ENCODE assay signal across 19 mouse cellular contexts in genomic region chr15:12233021-12233420, GRCm38 (mm10). TPM values are rescaled to one million over a fixed set of nuclear protein-coding genes. Genes with fewer than 3 reads are reported as not detected.
DNase-seq lines count a peak whose midpoint lies in the region; ATAC-seq and TF ChIP-seq lines count a peak whose summit lies in the region.
"Had no signal": no experiment of that assay in that cellular context is flagged by ENCODE, and none has a peak within 500 bp of the region (broad histone marks: within the 10 kb centered on the region; RNA-seq: fewer than 3 reads in every experiment).

No protein-coding gene starts in this region.

- DNase-seq in embryonic facial prominence, embryonic 14.5 days (ENCODE audit: low spot score), result no peak
- DNase-seq in embryonic facial prominence, embryonic 10.5 days (ENCODE audit: low spot score), result no peak
- DNase-seq in lung, postnatal 0 days (ENCODE audit: low spot score), result no peak
- no peak for DNase-seq in lung, postnatal 4 days
- no peak for DNase-seq in adrenal gland, adult 2 months
- no peak for DNase-seq in kidney, postnatal 10 days
- DNase-seq: cerebellum, adult 9-10 months; heart, postnatal 10 days; kidney, adult 18-20 months; kidney, postnatal 14 days; layer of hippocampus, adult 9-11 months; liver, embryonic 13.5 days; spleen, adult 18-20 months; thymus, postnatal 25 days had no signal

- no peak for TF ChIP-seq CTCF in intestine, postnatal 0 days (IDR thresholded peaks at IDR 0.05; ENCODE audit: low read depth)
- no peak for TF ChIP-seq CTCF in lung, postnatal 0 days (IDR thresholded peaks at IDR 0.05)

- 0 out of 2 replicates have a peak, but pooled peaks cover 3% of the 10 kb centered on the region for H3K4me1 ChIP-seq in embryonic facial prominence, embryonic 14.5 days (ENCODE audit: control insufficient read depth, insufficient read depth, low read length)
- H3K4me1 ChIP-seq in embryonic facial prominence, embryonic 10.5 days, result peaks cover 20% of the 10 kb centered on the region
- peaks cover 31% of the 10 kb centered on the region for H3K4me1 ChIP-seq in intestine, embryonic 16.5 days (ENCODE audit: control insufficient read depth, insufficient read depth, low read length)
- H3K4me1 ChIP-seq in intestine, postnatal 0 days (replicated peaks; ENCODE audit: control insufficient read depth, insufficient read depth, low read length), result peaks cover 6% of the 10 kb centered on the region; the same call in 1 of the 2 replicates
- peaks cover 12% of the 10 kb centered on the region for H3K4me1 ChIP-seq in lung, postnatal 0 days (ENCODE audit: insufficient read depth, low read depth, low read length)

- H3K27me3 ChIP-seq in embryonic facial prominence, embryonic 14.5 days (replicated peaks; ENCODE audit: control insufficient read depth, insufficient read depth, low read length), result no peaks in the 10 kb centered on the region
- H3K27me3 ChIP-seq in embryonic facial prominence, embryonic 10.5 days (replicated peaks; ENCODE audit: low read depth, poor library complexity, severe bottlenecking), result no peaks in the 10 kb centered on the region
- no peaks in the 10 kb centered on the region for H3K27me3 ChIP-seq in intestine, embryonic 16.5 days (replicated peaks; ENCODE audit: control insufficient read depth, insufficient read depth, low read length)
- no peaks in the 10 kb centered on the region for H3K27me3 ChIP-seq in intestine, postnatal 0 days (replicated peaks; ENCODE audit: control insufficient read depth, insufficient read depth, low read length)
- no peaks in the 10 kb centered on the region for H3K27me3 ChIP-seq in lung, postnatal 0 days (replicated peaks; ENCODE audit: insufficient read depth, low read length)
- H3K27me3 ChIP-seq: liver, embryonic 13.5 days had no signal

- H3K27ac ChIP-seq in embryonic facial prominence, embryonic 14.5 days (replicated peaks; ENCODE audit: low read depth, low read length), result 0 out of 2 replicates have a peak overlapping the region, but pooled peaks have one; percentile 36
- no peak overlapping the region for H3K27ac ChIP-seq in embryonic facial prominence, embryonic 10.5 days (replicated peaks)
- H3K27ac ChIP-seq in intestine, embryonic 16.5 days (ENCODE audit: low read length), result peak overlapping the region; percentile 62; the same call in 1 of the 2 replicates
- no peak overlapping the region for H3K27ac ChIP-seq in intestine, postnatal 0 days (ENCODE audit: low read depth, low read length)
- H3K27ac ChIP-seq in lung, postnatal 0 days (ENCODE audit: low read length), result peak overlapping the region; percentile 85
- H3K27ac ChIP-seq: liver, embryonic 13.5 days had no signal

- ATAC-seq in embryonic facial prominence, embryonic 14.5 days (ENCODE audit: low read depth), result no peak
- no peak for ATAC-seq in intestine, embryonic 16.5 days
- no peak for ATAC-seq in intestine, postnatal 0 days
- ATAC-seq in lung, postnatal 0 days, result no peak
- ATAC-seq: CD4-positive, CD25-positive, alpha-beta regulatory T cell, adult 4 months; hindbrain, embryonic 16.5 days had no signal

- no peak overlapping the region for H3K4me3 ChIP-seq in embryonic facial prominence, embryonic 14.5 days (ENCODE audit: low read depth, low read length)
- H3K4me3 ChIP-seq in embryonic facial prominence, embryonic 10.5 days, result no peak overlapping the region
- H3K4me3 ChIP-seq in intestine, embryonic 16.5 days (ENCODE audit: low read length), result no peak overlapping the region
- H3K4me3 ChIP-seq in intestine, postnatal 0 days (ENCODE audit: low read depth, low read length), result no peak overlapping the region
- no peak overlapping the region for H3K4me3 ChIP-seq in lung, postnatal 0 days (ENCODE audit: low read depth, low read length)
- H3K4me3 ChIP-seq: liver, embryonic 13.5 days had no signal

- H3K9me3 ChIP-seq in embryonic facial prominence, embryonic 14.5 days (ENCODE audit: control insufficient read depth, low read length), result no peaks in the 10 kb centered on the region
- no peaks in the 10 kb centered on the region for H3K9me3 ChIP-seq in embryonic facial prominence, embryonic 10.5 days
- H3K9me3 ChIP-seq in intestine, embryonic 16.5 days (ENCODE audit: control insufficient read depth, low read length), result no peaks in the 10 kb centered on the region
- H3K9me3 ChIP-seq in intestine, postnatal 0 days (ENCODE audit: control insufficient read depth), result no peaks in the 10 kb centered on the region
- H3K9me3 ChIP-seq in lung, postnatal 0 days (ENCODE audit: low read length), result no peaks in the 10 kb centered on the region
- H3K9me3 ChIP-seq: G1E; liver, embryonic 13.5 days had no signal

- TF ChIP-seq EP300 in lung, postnatal 0 days (IDR thresholded peaks at IDR 0.05), result no peak

- no peak overlapping the region for H3K4me2 ChIP-seq in embryonic facial prominence, embryonic 14.5 days (ENCODE audit: low read depth, low read length)
- H3K4me2 ChIP-seq in intestine, embryonic 16.5 days (ENCODE audit: low read depth, low read length), result no peak overlapping the region
- no peak overlapping the region for H3K4me2 ChIP-seq in intestine, postnatal 0 days (replicated peaks; ENCODE audit: low read depth)
- no peak overlapping the region for H3K4me2 ChIP-seq in lung, postnatal 0 days (replicated peaks; ENCODE audit: low read depth, low read length)
- H3K4me2 ChIP-seq: liver, embryonic 13.5 days had no signal

- WGBS in embryonic facial prominence, embryonic 14.5 days, result 82% methylated on average over 4 of the region's 4 CpGs
- WGBS in embryonic facial prominence, embryonic 10.5 days, result 90% methylated on average over 4 of the region's 4 CpGs
- 76% methylated on average over 4 of the region's 4 CpGs for WGBS in intestine, embryonic 16.5 days
- WGBS in intestine, postnatal 0 days, result 82% methylated on average over 4 of the region's 4 CpGs
- WGBS in lung, postnatal 0 days, result 64% methylated on average over 4 of the region's 4 CpGs

- peaks cover 46% of the 10 kb centered on the region for H3K36me3 ChIP-seq in embryonic facial prominence, embryonic 14.5 days (ENCODE audit: control insufficient read depth, insufficient read depth, low read length)
- H3K36me3 ChIP-seq in embryonic facial prominence, embryonic 10.5 days (replicated peaks), result peaks cover 58% of the 10 kb centered on the region
- peaks cover 14% of the 10 kb centered on the region; the same call in 1 of the 2 replicates for H3K36me3 ChIP-seq in intestine, embryonic 16.5 days (ENCODE audit: control insufficient read depth, insufficient read depth, low read length)
- H3K36me3 ChIP-seq in intestine, postnatal 0 days (ENCODE audit: control insufficient read depth, insufficient read depth), result peaks cover 27% of the 10 kb centered on the region
- peaks cover 5% of the 10 kb centered on the region; the same call in 1 of the 2 replicates for H3K36me3 ChIP-seq in lung, postnatal 0 days (ENCODE audit: insufficient read depth, low read length)

- H3K9ac ChIP-seq in embryonic facial prominence, embryonic 14.5 days (ENCODE audit: low read depth, low read length), result no peak overlapping the region
- H3K9ac ChIP-seq in intestine, embryonic 16.5 days (ENCODE audit: low read depth, low read length), result 0 out of 2 replicates have a peak overlapping the region, but pooled peaks have one; percentile 6
- no peak overlapping the region for H3K9ac ChIP-seq in intestine, postnatal 0 days (ENCODE audit: low read depth, low read length)
- H3K9ac ChIP-seq in lung, postnatal 0 days (replicated peaks; ENCODE audit: low read depth), result no peak overlapping the region
- H3K9ac ChIP-seq: liver, embryonic 13.5 days had no signal

RNA-seq across cellular contexts. Expression of gene Mtmr12, which starts 28.2 kb away (rescaled TPM):
- 15.5 and 16.0 TPM in 2 replicates for polyA plus RNA-seq in embryonic facial prominence, embryonic 14.5 days (2014; fragmentation: Nextera tagmentation; extraction: Ambion mirVana)
- 19.0 TPM in 2 replicates for polyA plus RNA-seq in embryonic facial prominence, embryonic 10.5 days (2016; fragmentation: Nextera tagmentation; extraction: Ambion mirVana)
- polyA plus RNA-seq in intestine, embryonic 16.5 days (2015; fragmentation: Nextera tagmentation; extraction: Ambion mirVana), result 16.4 and 16.6 TPM in 2 replicates
- 6.6 and 7.0 TPM in 2 replicates for polyA plus RNA-seq in intestine, postnatal 0 days (2015; fragmentation: Nextera tagmentation; extraction: Ambion mirVana)
- 12.3 and 14.6 TPM in 2 replicates for polyA plus RNA-seq in lung, postnatal 0 days (2015; fragmentation: Nextera tagmentation; extraction: Ambion mirVana)
- total RNA-seq in adrenal gland, adult 2 months (2021), result 10 to 100 TPM; 21.0 to 24.1 TPM
- 10.3 and 11.9 TPM in 2 replicates for polyA plus RNA-seq in adrenal gland, adult 2 months (2012; rRNA removed)

Comparison
In these comparisons a context has a peak if more than half of its experiments do, and no peak if none do; other contexts are left out.
1. H3K27ac ChIP-seq: peak in embryonic facial prominence, embryonic 14.5 days (single experiment), intestine, embryonic 16.5 days (single experiment) and lung, postnatal 0 days (single experiment); none in embryonic facial prominence, embryonic 10.5 days (single experiment) and intestine, postnatal 0 days (single experiment).